Mouse (Mus musculus): ENCODE data around the gene Rad23a. TPM values are rescaled to one million over a fixed set of nuclear protein-coding genes. Genes with fewer than 3 reads are reported as not detected.

Gene Rad23a
- polyA plus RNA-seq, 1 experiment from 2014 or later = 110 TPM

DNA sequence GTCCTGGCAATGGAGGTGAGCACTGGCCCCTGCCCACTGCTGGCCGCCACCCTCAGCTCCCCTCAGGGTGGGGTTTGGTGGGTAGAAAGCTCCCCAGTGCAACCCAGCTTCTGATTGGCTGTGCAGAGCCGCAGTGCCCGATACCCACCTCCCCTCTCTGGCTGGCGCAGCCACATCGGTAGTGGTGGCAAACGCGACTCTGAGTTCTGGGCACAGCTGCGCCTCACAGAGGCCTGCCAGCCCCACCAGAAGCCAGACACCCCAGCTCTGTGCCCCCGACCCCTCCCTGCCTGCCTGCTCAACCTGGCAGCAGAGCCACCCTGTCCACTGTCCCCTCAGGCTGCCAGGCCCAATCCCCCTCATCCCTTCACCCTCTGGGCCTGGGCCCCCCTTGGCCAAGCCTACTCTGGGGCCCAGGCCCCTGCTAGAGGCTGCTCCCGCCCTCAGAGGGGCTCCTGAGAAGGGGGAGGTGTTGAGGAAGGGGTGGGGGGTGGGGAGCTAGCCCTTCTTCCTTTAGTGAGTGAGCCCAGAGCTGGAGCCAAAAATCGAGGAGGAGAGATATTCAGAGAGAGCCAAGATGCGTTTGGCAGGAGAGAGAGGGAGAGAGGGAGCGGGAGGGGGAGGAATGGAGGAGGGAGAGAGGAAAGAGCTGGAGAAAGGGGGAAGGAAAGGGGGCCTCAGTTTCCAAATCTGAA is 46.5 kb downstream of the Rad23a start:
- ATAC-seq (ENCODE audit: low read depth) = peak; percentile 81
- H3K9ac ChIP-seq (ENCODE audit: low read length) = peak overlapping the region; percentile 54
- peak overlapping the region; percentile 47 for H3K4me2 ChIP-seq (ENCODE audit: low read depth, low read length)

DNA sequence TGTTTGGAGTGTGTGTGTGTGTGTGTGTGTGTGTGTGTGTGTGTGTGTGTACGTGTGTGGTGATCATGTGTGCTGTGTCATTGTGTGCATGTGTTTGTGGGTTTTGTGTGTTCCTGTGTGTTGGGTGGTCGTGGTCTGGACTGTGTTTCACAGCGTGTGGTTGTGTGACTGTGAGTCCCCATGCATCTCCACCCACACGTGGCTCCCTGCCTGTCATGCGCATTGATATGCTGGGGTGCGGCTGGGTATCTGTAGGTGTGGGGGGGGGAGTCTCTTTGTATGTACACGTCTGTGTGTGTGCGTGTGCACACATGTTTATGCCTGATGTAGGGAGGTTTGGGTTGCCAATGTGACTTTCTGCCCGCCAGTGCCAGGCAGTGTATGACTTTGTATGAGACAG is 47.3 kb downstream of the Rad23a start:
- 80% methylated on average over 9 of the region's 9 CpGs for whole genome bisulfite sequencing

More for the DNA sequence above, 46.5 kb downstream of the Rad23a start:
- WGBS = 39% methylated on average over 11 of the region's 13 CpGs
- Histone ChIP-seq H3K36me3 (ENCODE audit: control insufficient read depth, insufficient read depth, low read length) (peaks cover 4% of the 10 kb centered on the region; the same call in 1 of the 2 replicates), H3K4me1 (replicated peaks; ENCODE audit: control insufficient read depth, insufficient read depth, low read length) (peaks cover 76% of the 10 kb centered on the region), H3K9me3 (ENCODE audit: control insufficient read depth, low read length) (no peaks in the 10 kb centered on the region), H3K27ac (ENCODE audit: low read length) (peak overlapping the region; percentile 80), H3K4me3 (ENCODE audit: low read length) (peak overlapping the region; percentile 14), H3K27me3 (ENCODE audit: control insufficient read depth, insufficient read depth, low read depth, low read length) (no peaks in the 10 kb centered on the region)

DNA sequence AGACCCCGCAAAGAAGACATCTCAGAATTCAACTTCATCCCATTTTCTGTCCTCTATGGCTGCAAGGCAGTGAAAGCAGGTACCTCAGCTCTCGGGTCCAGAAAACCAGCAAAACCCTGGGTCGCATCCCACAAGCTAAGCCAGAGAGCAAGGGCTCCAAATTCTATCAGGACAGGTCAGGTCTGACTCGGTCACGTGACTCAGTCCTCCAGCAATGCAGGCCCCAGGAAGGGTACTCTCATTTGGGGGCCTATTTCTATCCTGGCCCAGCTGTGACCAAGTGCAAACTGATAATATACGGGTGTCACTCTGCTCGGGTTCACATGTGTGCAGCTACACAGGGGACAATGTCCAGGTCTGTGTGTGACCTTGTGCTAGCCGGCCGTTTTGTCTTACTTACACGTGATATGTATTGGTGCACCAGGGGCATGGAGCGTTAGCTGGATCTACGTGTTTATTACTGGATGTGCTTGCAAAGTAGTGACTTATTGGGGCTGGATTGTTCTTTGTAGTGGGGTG is 48.0 kb downstream of the Rad23a start:
- Histone ChIP-seq H3K4me1 (replicated peaks; ENCODE audit: control insufficient read depth, insufficient read depth, low read length) (peaks cover 76% of the 10 kb centered on the region), H3K9me3 (ENCODE audit: control insufficient read depth, low read length) (no peaks in the 10 kb centered on the region), H3K36me3 (ENCODE audit: control insufficient read depth, insufficient read depth, low read length) (peaks cover 4% of the 10 kb centered on the region; the same call in 1 of the 2 replicates), H3K4me3 (ENCODE audit: low read length) (no peak overlapping the region), H3K4me2 (ENCODE audit: low read depth, low read length) (no peak overlapping the region), H3K9ac (ENCODE audit: low read length) (no peak overlapping the region), H3K27ac (ENCODE audit: low read length) (no peak overlapping the region), H3K27me3 (ENCODE audit: control insufficient read depth, insufficient read depth, low read depth, low read length) (peaks cover 3% of the 10 kb centered on the region)
- WGBS = 78% methylated on average over 12 of the region's 12 CpGs
- ATAC-seq (ENCODE audit: low read depth) = no peak

More for the DNA sequence above, 47.3 kb downstream of the Rad23a start:
- Histone ChIP-seq H3K36me3 (ENCODE audit: control insufficient read depth, insufficient read depth, low read length) (peaks cover 4% of the 10 kb centered on the region; the same call in 1 of the 2 replicates), H3K9me3 (ENCODE audit: control insufficient read depth, low read length) (no peaks in the 10 kb centered on the region), H3K27me3 (ENCODE audit: control insufficient read depth, insufficient read depth, low read depth, low read length) (no peaks in the 10 kb centered on the region), H3K4me3 (ENCODE audit: low read length) (no peak overlapping the region), H3K9ac (ENCODE audit: low read length) (no peak overlapping the region), H3K4me1 (replicated peaks; ENCODE audit: control insufficient read depth, insufficient read depth, low read length) (peaks cover 76% of the 10 kb centered on the region), H3K27ac (ENCODE audit: low read length) (no peak overlapping the region), H3K4me2 (ENCODE audit: low read depth, low read length) (no peak overlapping the region)
- ATAC-seq (ENCODE audit: low read depth) = no peak

DNA sequence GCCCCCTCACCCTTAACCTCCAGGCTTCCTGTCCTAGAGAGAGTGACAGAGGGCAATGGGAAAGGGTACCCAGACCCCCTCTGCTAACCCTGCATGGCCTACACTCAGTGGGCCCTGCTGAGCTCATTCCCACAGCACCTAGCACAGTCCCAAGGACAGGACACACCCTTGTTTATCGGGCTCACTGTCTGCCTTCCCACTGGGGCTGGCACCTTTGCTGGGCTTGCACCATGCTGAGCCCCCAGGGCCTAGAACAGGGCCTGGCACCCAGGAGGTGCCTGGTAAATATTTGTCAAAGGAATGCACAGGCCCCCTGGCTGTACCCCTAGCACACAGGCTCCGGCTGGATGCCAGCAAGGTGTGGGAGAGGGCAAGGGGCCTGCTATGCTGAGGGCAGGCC is 49.9 kb downstream of the Rad23a start:
- Histone ChIP-seq H3K4me2 (ENCODE audit: low read depth, low read length) (0 out of 2 replicates have a peak overlapping the region, but pooled peaks have one; percentile 0), H3K27ac (ENCODE audit: low read length) (peak overlapping the region; percentile 21), H3K4me1 (replicated peaks; ENCODE audit: control insufficient read depth, insufficient read depth, low read length) (peaks cover 84% of the 10 kb centered on the region), H3K36me3 (ENCODE audit: control insufficient read depth, insufficient read depth, low read length) (no peaks in the 10 kb centered on the region), H3K9me3 (ENCODE audit: control insufficient read depth, low read length) (no peaks in the 10 kb centered on the region), H3K9ac (ENCODE audit: low read length) (peak overlapping the region; percentile 29; the same call in 1 of the 2 replicates), H3K27me3 (ENCODE audit: control insufficient read depth, insufficient read depth, low read depth, low read length) (peaks cover 15% of the 10 kb centered on the region), H3K4me3 (ENCODE audit: low read length) (no peak overlapping the region)
- 45% methylated on average over 2 of the region's 2 CpGs for WGBS
- no peak for ATAC-seq (ENCODE audit: low read depth)

DNA sequence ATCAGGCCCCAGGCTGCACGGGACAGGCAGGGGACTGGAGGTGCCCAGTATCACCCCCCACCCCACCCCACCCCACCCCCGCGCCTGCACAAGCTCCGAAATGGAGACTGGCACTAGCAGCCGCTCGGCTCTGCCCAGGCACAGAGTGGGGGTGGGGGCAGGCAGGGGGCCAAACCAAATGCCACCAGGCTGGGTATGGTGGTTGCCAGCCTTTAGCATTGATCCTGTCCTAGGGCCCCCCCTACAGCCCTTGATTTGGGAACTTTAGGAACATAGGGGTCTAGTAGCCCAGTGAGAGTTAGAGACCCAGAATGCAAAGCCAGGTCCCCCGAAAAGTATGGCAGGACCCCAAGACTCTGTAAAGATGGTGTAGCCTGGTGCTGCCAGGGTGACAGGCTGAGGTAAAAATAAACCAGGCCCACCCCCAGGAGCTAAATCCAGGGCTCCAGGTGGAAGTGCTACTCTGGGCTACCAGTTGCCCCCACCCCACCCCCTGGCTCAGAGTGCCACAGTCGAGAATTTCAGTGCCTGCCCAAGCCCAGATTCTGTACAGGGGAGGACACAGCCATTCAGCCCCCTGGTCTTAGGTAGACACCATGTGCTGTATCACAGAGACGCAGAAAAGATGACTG is 50.5 kb downstream of the Rad23a start:
- 71% methylated on average over 9 of the region's 9 CpGs for WGBS
- Histone ChIP-seq H3K9ac (ENCODE audit: low read length) (peak overlapping the region; percentile 8), H3K4me2 (ENCODE audit: low read depth, low read length) (no peak overlapping the region; the same call in 1 of the 2 replicates), H3K36me3 (ENCODE audit: control insufficient read depth, insufficient read depth, low read length) (no peaks in the 10 kb centered on the region), H3K9me3 (ENCODE audit: control insufficient read depth, low read length) (no peaks in the 10 kb centered on the region), H3K4me1 (replicated peaks; ENCODE audit: control insufficient read depth, insufficient read depth, low read length) (peaks cover 84% of the 10 kb centered on the region), H3K4me3 (ENCODE audit: low read length) (no peak overlapping the region), H3K27me3 (ENCODE audit: control insufficient read depth, insufficient read depth, low read depth, low read length) (peaks cover 17% of the 10 kb centered on the region), H3K27ac (ENCODE audit: low read length) (peak overlapping the region; percentile 21)
- ATAC-seq (ENCODE audit: low read depth) = no peak

DNA sequence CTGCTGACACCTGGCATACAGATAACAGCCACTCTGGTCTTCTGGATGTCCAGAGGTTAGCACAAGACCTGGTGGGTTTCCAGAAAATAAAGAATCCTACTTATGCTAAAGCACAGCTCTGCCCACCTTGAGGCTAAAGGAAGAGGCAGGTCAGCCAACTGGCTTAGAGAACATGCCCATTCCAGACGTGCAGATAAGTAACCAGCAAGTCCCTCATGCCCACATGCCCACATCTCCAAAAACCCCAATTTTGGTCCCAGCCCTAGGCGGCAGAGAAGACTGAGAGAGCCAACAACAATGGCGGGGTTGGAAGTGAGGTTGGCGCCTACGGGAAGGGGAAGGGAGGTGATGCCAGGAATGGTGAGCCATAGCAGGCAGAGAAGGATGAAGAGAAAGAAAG is 51.1 kb downstream of the Rad23a start:
- Histone ChIP-seq H3K27me3 (ENCODE audit: control insufficient read depth, insufficient read depth, low read depth, low read length) (peaks cover 20% of the 10 kb centered on the region), H3K4me1 (replicated peaks; ENCODE audit: control insufficient read depth, insufficient read depth, low read length) (peaks cover 84% of the 10 kb centered on the region), H3K9me3 (ENCODE audit: control insufficient read depth, low read length) (no peaks in the 10 kb centered on the region), H3K27ac (ENCODE audit: low read length) (peak overlapping the region; percentile 76), H3K9ac (ENCODE audit: low read length) (peak overlapping the region; percentile 21; the same call in 1 of the 2 replicates), H3K36me3 (ENCODE audit: control insufficient read depth, insufficient read depth, low read length) (no peaks in the 10 kb centered on the region), H3K4me2 (ENCODE audit: low read depth, low read length) (peak overlapping the region; percentile 6), H3K4me3 (ENCODE audit: low read length) (no peak overlapping the region)
- 47% methylated on average over 5 of the region's 5 CpGs for WGBS
- no peak for ATAC-seq (ENCODE audit: low read depth)

DNA sequence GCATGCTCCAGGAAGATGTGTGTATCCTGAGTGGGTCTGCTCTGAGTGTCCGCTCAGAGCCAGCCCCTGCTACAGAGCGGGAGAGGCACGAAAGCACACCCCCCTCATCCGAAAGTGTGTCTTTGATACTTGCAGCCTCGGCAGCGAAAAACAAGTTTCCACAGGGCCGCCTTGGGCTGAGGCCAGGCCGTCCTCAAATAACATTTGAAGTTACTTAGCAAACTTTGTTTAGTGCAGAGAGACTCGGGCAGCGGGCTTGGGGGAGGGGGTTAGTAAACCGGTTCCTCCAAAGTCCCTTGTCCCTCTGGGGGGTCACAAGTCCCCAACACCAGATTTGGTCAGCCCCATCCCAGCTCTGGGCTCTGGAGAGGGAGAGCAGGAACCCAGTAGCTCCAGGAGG is 51.6 kb downstream of the Rad23a start:
- Histone ChIP-seq H3K4me2 (ENCODE audit: low read depth, low read length) (peak overlapping the region; percentile 6), H3K4me1 (replicated peaks; ENCODE audit: control insufficient read depth, insufficient read depth, low read length) (peaks cover 85% of the 10 kb centered on the region), H3K4me3 (ENCODE audit: low read length) (no peak overlapping the region), H3K9me3 (ENCODE audit: control insufficient read depth, low read length) (no peaks in the 10 kb centered on the region), H3K9ac (ENCODE audit: low read length) (peak overlapping the region; percentile 21; the same call in 1 of the 2 replicates), H3K36me3 (ENCODE audit: control insufficient read depth, insufficient read depth, low read length) (no peaks in the 10 kb centered on the region), H3K27me3 (ENCODE audit: control insufficient read depth, insufficient read depth, low read depth, low read length) (peaks cover 20% of the 10 kb centered on the region), H3K27ac (ENCODE audit: low read length) (peak overlapping the region; percentile 76)
- peak; percentile 39 for ATAC-seq (ENCODE audit: low read depth)
- 13% methylated on average over 11 of the region's 11 CpGs for WGBS

DNA sequence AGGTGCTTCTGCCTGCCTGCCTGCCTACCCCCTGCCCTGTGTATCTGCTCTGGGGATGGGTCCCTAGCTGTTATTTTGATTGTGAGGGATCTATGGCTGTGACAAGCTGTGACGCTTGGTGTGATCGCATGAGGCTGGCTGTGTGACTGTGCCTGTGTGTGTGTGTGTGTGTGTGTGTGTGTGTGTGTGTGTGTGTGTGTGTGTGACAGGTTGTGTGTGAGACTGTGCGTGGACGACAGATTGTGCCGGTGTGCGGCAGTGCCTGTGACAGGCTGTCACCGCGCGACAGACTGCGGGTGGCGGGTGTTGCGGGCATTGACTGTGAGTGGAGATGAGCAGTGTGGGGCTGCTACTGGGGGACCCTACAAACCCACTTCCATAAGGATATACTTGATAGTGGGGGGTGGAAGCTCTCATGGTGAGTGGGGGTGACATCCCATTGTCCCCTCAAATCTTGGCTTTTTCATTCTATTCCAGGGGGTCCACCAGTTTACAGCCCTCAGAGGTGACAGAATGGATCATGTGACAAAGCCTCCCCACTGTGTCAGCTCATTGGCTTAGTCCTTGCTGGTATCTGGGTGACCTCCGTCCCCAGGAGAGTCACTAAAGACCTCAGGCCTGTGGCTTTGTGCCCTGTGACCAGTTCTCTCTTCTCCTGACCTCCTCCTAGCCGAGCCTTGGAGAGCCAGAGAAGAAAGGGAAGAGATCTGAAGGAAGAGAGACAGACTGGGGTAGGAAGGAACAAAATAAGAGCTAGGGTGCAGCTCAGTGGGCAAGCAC is 52.8 kb downstream of the Rad23a start:
- Histone ChIP-seq H3K9ac (ENCODE audit: low read length) (no peak overlapping the region), H3K36me3 (ENCODE audit: control insufficient read depth, insufficient read depth, low read length) (no peaks in the 10 kb centered on the region), H3K9me3 (ENCODE audit: control insufficient read depth, low read length) (no peaks in the 10 kb centered on the region), H3K4me3 (ENCODE audit: low read length) (no peak overlapping the region), H3K4me2 (ENCODE audit: low read depth, low read length) (no peak overlapping the region), H3K4me1 (replicated peaks; ENCODE audit: control insufficient read depth, insufficient read depth, low read length) (peaks cover 78% of the 10 kb centered on the region), H3K27me3 (ENCODE audit: control insufficient read depth, insufficient read depth, low read depth, low read length) (peaks cover 22% of the 10 kb centered on the region), H3K27ac (ENCODE audit: low read length) (no peak overlapping the region)
- no peak for ATAC-seq (ENCODE audit: low read depth)
- WGBS = 59% methylated on average over 14 of the region's 14 CpGs

Measured in lung, embryonic 16.5 days (tissue).